Mouse (Mus musculus) liver, embryonic 15.5 days (tissue): Measurements from ENCODE around the gene Pdik1l. TPM values are rescaled to one million over a fixed set of nuclear protein-coding genes. Genes with fewer than 3 reads are reported as not detected.

Experiments used
- ATAC-seq: fragments of 200-750 bp; cut with Nextera tagmentation; 2 replicates; pipeline ENCODE4 v1.8.0; 2017; ENCODE audit warnings: moderate number of reproducible peaks, mild to moderate bottlenecking, moderate library complexity; ENCODE audit not compliant: insufficient read depth
- H3K27ac ChIP-seq: fragments of 300-500 bp; sonication (generic); replicated peaks from 2 replicates; pipeline ENCODE4 v1.5.1; 2015; ENCODE audit warnings: mild to moderate bottlenecking, inconsistent platforms
- H3K27me3 ChIP-seq: fragments of 300-500 bp; sonication (generic); 2 replicates; pipeline ENCODE4 v1.6.1; 2015; ENCODE audit warnings: mild to moderate bottlenecking, inconsistent platforms
- H3K36me3 ChIP-seq: fragments of 300-500 bp; sonication (generic); replicated peaks from 2 replicates; pipeline ENCODE4 v1.6.1; 2015; ENCODE audit warnings: moderate library complexity, mild to moderate bottlenecking, inconsistent platforms
- H3K4me1 ChIP-seq: fragments of 300-500 bp; sonication (generic); replicated peaks from 2 replicates; pipeline ENCODE4 v1.6.1; 2015; ENCODE audit warnings: inconsistent platforms
- H3K4me2 ChIP-seq: fragments of 300-500 bp; sonication (generic); 2 replicates; pipeline ENCODE4 v1.6.1; 2015; ENCODE audit warnings: moderate library complexity, mild to moderate bottlenecking, inconsistent platforms
- H3K4me3 ChIP-seq: fragments of 300-500 bp; sonication (generic); replicated peaks from 2 replicates; pipeline ENCODE4 v1.5.1; 2015; ENCODE audit warnings: mild to moderate bottlenecking, inconsistent platforms
- H3K9ac ChIP-seq: fragments of 300-500 bp; sonication (generic); 2 replicates; pipeline ENCODE4 v1.6.1; 2015; ENCODE audit warnings: moderate library complexity, mild to moderate bottlenecking, inconsistent platforms
- H3K9me3 ChIP-seq: fragments of 300-500 bp; sonication (generic); replicated peaks from 2 replicates; pipeline ENCODE4 v1.6.1; 2016; ENCODE audit warnings: inconsistent platforms
- WGBS: fragments of 180-500 bp; shearing (Covaris S2); methylation state at CpG from one replicate; pipeline ENCODE4 v1.1.7; 2015; ENCODE audit warnings: mixed read lengths; ENCODE audit not compliant: insufficient replicate concordance; 5-methylcytosine and 5-hydroxymethylcytosine counted together
- polyA plus RNA-seq: library from polyadenylated mRNA; unstranded; fragments of >200 nt; fragmentation: Nextera tagmentation; extraction: Ambion mirVana; gene quantifications from 2 replicates; pipeline ENCODE4 v1.2.1, GENCODE M21; 2015

Gene Pdik1l
- polyA plus RNA-seq, 1 experiment from 2014 or later: 9.8 TPM

DNA sequence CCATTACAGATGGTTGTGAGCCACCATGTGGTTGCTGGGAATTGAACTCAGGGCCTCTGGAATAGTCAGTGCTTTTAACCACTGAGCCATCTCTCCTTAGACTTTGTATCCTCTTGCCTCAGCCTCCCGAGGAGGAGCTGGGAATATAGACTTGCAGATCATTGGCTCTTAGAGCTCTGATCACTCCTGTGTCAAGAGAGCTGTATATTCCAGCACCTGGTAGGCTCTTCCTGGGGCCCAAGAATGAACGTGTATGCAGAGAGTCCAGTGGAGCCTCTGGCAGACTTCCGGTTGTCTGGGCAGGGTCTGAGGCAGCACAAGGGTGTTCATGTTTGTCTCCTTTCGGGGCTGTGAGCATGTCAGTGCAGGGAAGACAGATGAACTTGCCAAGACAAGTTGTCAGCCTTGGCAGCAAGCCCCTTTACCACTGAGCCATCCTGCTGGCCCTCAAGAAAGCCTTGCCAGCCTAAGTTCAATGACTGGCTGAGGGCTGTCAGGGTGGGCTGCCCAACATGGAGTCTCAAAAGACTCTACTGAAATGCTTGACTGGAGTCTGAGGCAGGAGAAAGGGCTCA lies 26.5 kb upstream of the Pdik1l start:
- WGBS: 58% methylated on average over 4 of the region's 4 CpGs
- H3K36me3 ChIP-seq: no peaks in the 10 kb centered on the region
- no peaks in the 10 kb centered on the region for H3K4me1 ChIP-seq

DNA sequence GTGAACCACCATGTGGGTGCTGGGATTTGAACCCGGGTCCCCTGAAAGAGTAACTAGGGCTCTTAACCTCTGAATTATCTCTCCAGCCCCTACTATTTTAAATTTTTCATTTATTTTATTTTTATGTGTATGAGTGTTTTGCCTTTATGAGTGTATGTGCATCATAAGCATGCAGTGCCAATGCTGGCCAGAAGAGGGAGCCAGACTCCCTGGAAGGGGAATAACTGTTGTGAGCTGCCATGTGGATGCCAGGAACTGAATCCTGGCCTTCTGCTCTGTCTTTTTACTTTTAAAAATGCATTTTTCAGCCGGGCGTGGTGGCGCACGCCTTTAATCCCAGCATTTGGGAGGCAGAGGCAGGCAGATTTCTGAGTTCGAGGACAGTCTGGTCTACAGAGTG lies 25.2 kb upstream of the Pdik1l start:
- Histone ChIP-seq H3K4me1 (no peaks in the 10 kb centered on the region), H3K9me3 (0 out of 2 replicates have a peak, but pooled peaks cover 4% of the 10 kb centered on the region), H3K4me2 (no peak overlapping the region), H3K36me3 (no peaks in the 10 kb centered on the region), H3K27ac (no peak overlapping the region), H3K9ac (no peak overlapping the region), H3K4me3 (no peak overlapping the region), H3K27me3 (peaks cover 4% of the 10 kb centered on the region; the same call in 1 of the 2 replicates)
- 83% methylated on average over 6 of the region's 6 CpGs for WGBS
- ATAC-seq: no peak

More for the DNA sequence above, 26.5 kb upstream of the Pdik1l start:
- no peak for ATAC-seq
- Histone ChIP-seq H3K27ac (no peak overlapping the region), H3K4me2 (no peak overlapping the region), H3K9ac (no peak overlapping the region), H3K4me3 (no peak overlapping the region), H3K27me3 (peaks cover 4% of the 10 kb centered on the region; the same call in 1 of the 2 replicates), H3K9me3 (0 out of 2 replicates have a peak, but pooled peaks cover 4% of the 10 kb centered on the region)

DNA sequence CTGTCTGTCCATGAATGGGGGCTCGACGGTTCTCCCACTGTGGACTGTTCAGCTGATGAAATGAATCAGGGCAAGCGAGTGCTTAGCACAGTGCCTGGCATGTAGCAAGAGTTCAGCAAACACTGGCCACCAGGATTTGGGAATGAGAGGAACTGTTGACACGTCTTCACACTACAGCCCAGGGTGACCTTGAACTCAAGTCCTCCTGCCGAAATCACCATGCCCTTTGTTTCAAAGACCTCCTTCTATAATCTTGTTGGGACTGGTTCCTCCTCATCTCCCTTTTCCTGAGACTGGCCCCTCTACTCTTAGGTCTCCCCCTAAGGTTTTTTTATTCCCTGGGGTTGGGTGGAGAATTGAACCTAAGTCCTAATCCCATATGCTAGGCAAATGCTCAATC lies 24.6 kb upstream of the Pdik1l start:
- Histone ChIP-seq H3K4me3 (no peak overlapping the region), H3K36me3 (no peaks in the 10 kb centered on the region), H3K4me2 (no peak overlapping the region), H3K27ac (no peak overlapping the region), H3K27me3 (peaks cover 4% of the 10 kb centered on the region; the same call in 1 of the 2 replicates), H3K4me1 (peaks cover 5% of the 10 kb centered on the region; the same call in 1 of the 2 replicates), H3K9ac (no peak overlapping the region), H3K9me3 (0 out of 2 replicates have a peak, but pooled peaks cover 4% of the 10 kb centered on the region)
- ATAC-seq: no peak
- WGBS: 72% methylated on average over 5 of the region's 5 CpGs

DNA sequence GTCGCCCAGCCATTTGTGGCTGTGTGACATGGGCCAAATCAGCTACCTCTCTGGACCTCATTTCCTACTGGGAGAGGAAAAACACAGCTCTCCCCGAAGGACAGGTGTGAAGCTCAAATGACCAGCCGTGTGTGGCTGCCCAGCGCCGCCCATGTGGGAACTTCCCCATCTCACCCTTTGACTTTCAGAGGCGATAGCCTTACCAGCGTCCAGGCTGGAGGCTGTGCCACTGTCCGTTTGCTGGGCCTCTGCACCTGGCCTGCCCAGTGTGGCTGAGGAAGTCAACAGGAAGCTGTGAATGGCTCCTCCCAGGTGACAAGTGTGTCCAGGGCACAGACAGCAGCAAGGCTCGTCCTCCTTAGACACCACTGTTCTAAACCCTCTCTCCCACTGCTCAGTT lies 24.1 kb upstream of the Pdik1l start:
- 66% methylated on average over 9 of the region's 9 CpGs for WGBS
- no peak overlapping the region for H3K4me2 ChIP-seq
- H3K4me3 ChIP-seq: no peak overlapping the region
- H3K27me3 ChIP-seq: peaks cover 4% of the 10 kb centered on the region; the same call in 1 of the 2 replicates
- H3K36me3 ChIP-seq: no peaks in the 10 kb centered on the region
- H3K9ac ChIP-seq: no peak overlapping the region
- peaks cover 7% of the 10 kb centered on the region; the same call in 1 of the 2 replicates for H3K4me1 ChIP-seq
- 0 out of 2 replicates have a peak, but pooled peaks cover 4% of the 10 kb centered on the region for H3K9me3 ChIP-seq
- H3K27ac ChIP-seq: no peak overlapping the region
- no peak for ATAC-seq

DNA sequence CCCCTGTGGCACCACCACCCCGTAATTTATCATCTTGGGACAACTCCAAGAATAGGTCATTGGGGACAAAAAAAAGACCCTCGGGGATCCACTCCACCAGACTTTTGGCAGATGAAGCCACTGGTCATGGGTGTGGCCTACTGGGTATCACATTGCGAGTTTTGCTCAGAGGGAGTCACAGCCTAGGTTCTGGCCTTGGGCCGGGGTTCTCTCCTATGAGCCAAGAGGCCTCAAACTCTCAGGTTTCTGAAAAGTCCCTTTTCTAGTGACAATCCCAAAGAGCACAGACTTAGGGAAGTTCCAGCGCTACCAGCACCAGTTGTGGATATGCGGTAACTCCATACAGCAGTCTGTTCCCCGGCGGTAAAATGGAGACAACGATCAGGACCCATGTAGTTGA lies 23.0 kb upstream of the Pdik1l start:
- 0 out of 2 replicates have a peak, but pooled peaks cover 4% of the 10 kb centered on the region for H3K9me3 ChIP-seq
- no peak overlapping the region for H3K9ac ChIP-seq
- peaks cover 3% of the 10 kb centered on the region; the same call in 1 of the 2 replicates for H3K27me3 ChIP-seq
- no peak overlapping the region for H3K4me2 ChIP-seq
- H3K36me3 ChIP-seq: no peaks in the 10 kb centered on the region
- peaks cover 7% of the 10 kb centered on the region; the same call in 1 of the 2 replicates for H3K4me1 ChIP-seq
- ATAC-seq: no peak
- 78% methylated on average over 9 of the region's 9 CpGs for WGBS
- H3K4me3 ChIP-seq: no peak overlapping the region
- H3K27ac ChIP-seq: no peak overlapping the region

DNA sequence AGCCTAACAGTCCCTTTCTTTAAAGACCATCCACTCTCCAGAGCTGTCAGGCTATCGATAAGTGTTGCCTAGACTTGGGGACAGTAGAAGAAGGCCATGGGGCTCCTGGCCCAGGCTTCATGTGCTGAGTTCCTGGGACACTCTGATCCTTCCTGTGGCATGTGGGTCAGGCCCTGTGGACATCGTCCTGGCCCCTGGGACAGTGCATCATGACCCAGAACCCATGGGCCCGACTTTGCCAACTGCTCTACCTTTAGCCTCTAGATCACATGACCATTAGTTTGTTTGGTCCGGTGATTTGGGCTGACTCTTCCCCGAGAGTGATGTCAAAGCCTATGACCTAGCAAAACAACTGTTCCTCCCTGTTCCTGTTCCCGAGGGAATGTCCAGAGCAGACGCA lies 22.4 kb upstream of the Pdik1l start:
- Histone ChIP-seq H3K4me2 (no peak overlapping the region), H3K4me1 (peaks cover 7% of the 10 kb centered on the region; the same call in 1 of the 2 replicates), H3K4me3 (no peak overlapping the region), H3K27ac (no peak overlapping the region), H3K36me3 (no peaks in the 10 kb centered on the region), H3K9me3 (0 out of 2 replicates have a peak, but pooled peaks cover 4% of the 10 kb centered on the region), H3K27me3 (no peaks in the 10 kb centered on the region), H3K9ac (no peak overlapping the region)
- 64% methylated on average over 7 of the region's 7 CpGs for WGBS
- ATAC-seq: no peak

DNA sequence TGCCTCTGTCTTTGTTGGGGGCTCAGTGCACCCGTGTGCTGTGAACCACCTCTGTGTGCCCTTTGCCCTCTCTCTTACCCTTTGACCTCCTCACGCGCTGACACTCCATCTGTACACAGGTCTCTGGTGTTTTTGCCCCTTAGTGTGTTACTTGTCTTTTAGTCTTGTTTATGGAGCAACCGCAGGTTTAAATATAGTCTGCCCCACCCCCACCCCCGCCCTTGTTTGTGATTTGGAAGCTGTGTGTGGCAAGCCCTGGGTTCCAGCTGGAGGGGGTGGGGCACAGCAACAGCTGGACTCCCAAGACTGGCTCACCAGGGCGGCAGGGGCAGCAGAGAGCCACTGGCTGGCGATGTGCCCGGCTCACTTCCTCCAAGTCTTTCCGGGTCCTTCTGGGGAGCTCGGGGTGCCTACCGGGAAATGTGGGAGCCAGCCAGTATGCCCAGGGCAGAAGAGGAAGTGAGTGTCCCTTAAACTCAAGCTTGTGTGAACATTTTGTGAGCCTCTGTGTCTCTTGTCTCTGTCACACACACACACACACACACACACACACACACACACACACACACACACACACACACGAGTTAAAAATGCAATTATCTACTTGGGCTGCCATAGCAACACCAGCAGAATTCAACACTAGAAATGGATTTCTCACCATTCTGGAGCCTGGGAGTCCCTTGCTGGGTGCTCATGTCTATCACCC lies 19.8 kb upstream of the Pdik1l start:
- Histone ChIP-seq H3K9ac (no peak overlapping the region), H3K36me3 (no peaks in the 10 kb centered on the region), H3K4me2 (peak overlapping the region; percentile 41), H3K27ac (no peak overlapping the region), H3K9me3 (no peaks in the 10 kb centered on the region), H3K27me3 (no peaks in the 10 kb centered on the region), H3K4me1 (peaks cover 7% of the 10 kb centered on the region; the same call in 1 of the 2 replicates), H3K4me3 (no peak overlapping the region)
- WGBS: 12% methylated on average over 12 of the region's 12 CpGs
- peak; percentile 56 for ATAC-seq

DNA sequence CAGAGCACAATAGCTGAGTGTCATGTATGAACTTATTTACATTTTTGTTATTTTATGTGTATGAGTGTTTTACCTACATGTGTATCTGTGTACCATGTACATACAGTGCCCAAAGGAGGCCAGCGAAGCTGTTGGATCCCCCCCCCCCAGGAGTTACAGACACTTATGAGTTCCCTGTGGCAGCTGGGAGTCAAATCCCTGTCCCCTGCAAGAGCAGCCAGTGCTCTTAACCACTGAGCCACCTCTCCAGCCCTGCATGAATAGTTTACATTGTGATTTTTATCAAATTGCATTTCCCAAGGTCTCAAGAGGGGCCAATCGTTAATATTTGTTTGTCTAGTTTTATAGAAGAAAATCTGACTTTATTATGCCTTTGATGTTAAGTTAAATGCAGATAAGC lies 19.3 kb upstream of the Pdik1l start:
- Histone ChIP-seq H3K9me3 (no peaks in the 10 kb centered on the region), H3K27ac (no peak overlapping the region), H3K36me3 (no peaks in the 10 kb centered on the region), H3K9ac (no peak overlapping the region), H3K4me2 (peak overlapping the region; percentile 41; the same call in 1 of the 2 replicates), H3K4me1 (peaks cover 7% of the 10 kb centered on the region; the same call in 1 of the 2 replicates), H3K4me3 (no peak overlapping the region), H3K27me3 (no peaks in the 10 kb centered on the region)
- 53% methylated on average over 2 of the region's 2 CpGs for WGBS
- ATAC-seq: no peak

DNA sequence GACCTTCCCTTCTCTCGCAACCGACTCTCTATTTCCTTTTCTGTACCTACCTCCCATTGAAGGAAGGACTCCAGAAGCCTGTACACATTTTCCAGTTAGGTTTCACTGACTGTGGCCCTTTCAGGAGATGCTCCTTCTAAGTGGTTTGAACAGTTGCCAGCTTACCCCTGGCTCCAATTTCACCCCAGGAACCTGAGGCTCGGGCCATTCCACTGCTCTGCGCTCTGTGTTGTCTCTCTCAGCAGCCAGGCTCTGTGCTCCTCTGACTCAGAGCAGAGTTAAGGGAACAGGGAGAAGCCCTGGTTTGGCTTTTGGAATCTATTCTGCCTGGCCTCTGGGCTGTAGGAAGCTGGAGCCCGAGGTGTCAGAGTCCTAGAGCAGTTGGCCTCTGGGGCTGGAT lies 14.4 kb upstream of the Pdik1l start:
- no peak overlapping the region for H3K4me3 ChIP-seq
- no peaks in the 10 kb centered on the region for H3K36me3 ChIP-seq
- no peaks in the 10 kb centered on the region for H3K9me3 ChIP-seq
- H3K4me2 ChIP-seq: no peak overlapping the region
- H3K4me1 ChIP-seq: no peaks in the 10 kb centered on the region
- no peak overlapping the region for H3K9ac ChIP-seq
- ATAC-seq: no peak
- WGBS: 70% methylated on average over 5 of the region's 5 CpGs
- H3K27me3 ChIP-seq: no peaks in the 10 kb centered on the region
- no peak overlapping the region for H3K27ac ChIP-seq

DNA sequence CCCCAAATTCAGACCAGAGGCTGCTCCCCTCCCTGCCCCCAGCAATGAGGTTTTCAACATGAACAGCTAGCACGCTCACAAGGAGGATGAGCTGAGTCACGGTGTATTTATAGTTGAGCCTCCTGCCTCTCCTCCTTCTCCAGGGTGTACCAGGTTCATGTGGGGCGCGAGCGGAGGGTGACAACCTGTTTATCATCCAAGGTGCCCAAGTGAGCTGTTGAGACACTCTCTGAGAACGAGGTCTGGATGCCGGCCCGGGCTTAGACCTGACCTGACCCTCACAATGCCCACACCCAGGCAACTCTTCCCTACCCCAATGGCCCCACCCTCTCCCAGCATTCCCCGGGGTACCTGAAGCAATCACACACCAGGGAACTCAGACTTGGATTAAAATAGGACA lies 12.6 kb upstream of the Pdik1l start:
- H3K4me1 ChIP-seq: no peaks in the 10 kb centered on the region
- H3K27ac ChIP-seq: no peak overlapping the region
- no peak overlapping the region for H3K9ac ChIP-seq
- no peaks in the 10 kb centered on the region for H3K36me3 ChIP-seq
- H3K27me3 ChIP-seq: peaks cover 3% of the 10 kb centered on the region
- no peak overlapping the region for H3K4me2 ChIP-seq
- no peak for ATAC-seq
- H3K9me3 ChIP-seq: 0 out of 2 replicates have a peak, but pooled peaks cover 2% of the 10 kb centered on the region
- 61% methylated on average over 9 of the region's 9 CpGs for WGBS
- no peak overlapping the region for H3K4me3 ChIP-seq

DNA sequence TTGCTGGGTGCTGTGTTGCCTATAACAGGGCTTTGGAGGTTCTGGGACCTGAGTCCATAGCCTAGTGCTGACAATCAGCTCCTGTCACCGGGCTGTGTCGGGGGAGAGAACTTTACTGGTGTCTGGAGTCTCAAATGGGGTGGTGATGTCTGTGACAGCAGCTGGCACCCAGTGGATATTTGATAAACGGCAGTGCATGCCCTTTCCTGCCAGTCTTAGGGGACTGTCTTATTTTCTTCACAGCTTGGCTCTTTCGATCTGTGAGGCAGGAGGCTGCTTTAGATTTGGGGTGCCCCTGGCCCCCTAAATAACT lies 11.8 kb upstream of the Pdik1l start:
- Histone ChIP-seq H3K27me3 (peaks cover 8% of the 10 kb centered on the region), H3K4me1 (no peaks in the 10 kb centered on the region), H3K27ac (no peak overlapping the region), H3K9me3 (0 out of 2 replicates have a peak, but pooled peaks cover 2% of the 10 kb centered on the region), H3K4me3 (no peak overlapping the region), H3K4me2 (no peak overlapping the region), H3K9ac (no peak overlapping the region), H3K36me3 (no peaks in the 10 kb centered on the region)
- no peak for ATAC-seq
- WGBS: 38% methylated on average over 4 of the region's 4 CpGs
